Mouse (Mus musculus): Measurements from ENCODE around the gene Dynll1. TPM values are rescaled to one million over a fixed set of nuclear protein-coding genes. Genes with fewer than 3 reads are reported as not detected.

The Dynll1 gene
- polyA plus RNA-seq, 1 experiment from 2014 or later = 1,839 TPM

GRCm38 (mm10) chr5:115272812-115273548 lies 27.8 kb downstream of the Dynll1 start, which contains the start of gene Rnf10:
Rnf10 (minus strand) TSS chr5:115272898.
- Histone ChIP-seq H3K27ac (replicated peaks) (peak within 1 kb of the TSS; percentile 92), H3K36me3 (replicated peaks) (peaks cover 24% of the 10 kb centered on the region), H3K4me3 (peak within 1 kb of the TSS; percentile 100), H3K4me1 (peaks cover 36% of the 10 kb centered on the region), H3K9me3 (no peaks in the 10 kb centered on the region), H3K27me3 (replicated peaks; ENCODE audit: low read depth, poor library complexity, severe bottlenecking) (no peaks in the 10 kb centered on the region)
- WGBS = 14% methylated on average over 26 of the region's 26 CpGs
- DNase-seq (ENCODE audit: low spot score) = peak; percentile 95

- Histone ChIP-seq H3K27me3 (replicated peaks; ENCODE audit: low read depth, poor library complexity, severe bottlenecking) (no peaks in the 10 kb centered on the region), H3K4me1 (peaks cover 36% of the 10 kb centered on the region), H3K27ac (replicated peaks) (peak overlapping the region; percentile 92), H3K9me3 (no peaks in the 10 kb centered on the region), H3K36me3 (replicated peaks) (peaks cover 29% of the 10 kb centered on the region), H3K4me3 (peak overlapping the region; percentile 100)
- WGBS = under 1% methylated on average over 77 of the region's 77 CpGs
- peak; percentile 69 for DNase-seq (ENCODE audit: low spot score)
Observed at GRCm38 (mm10) chr5:115271931-115272811, 28.6 kb downstream of the Dynll1 start.

- H3K27me3 ChIP-seq (replicated peaks; ENCODE audit: low read depth, poor library complexity, severe bottlenecking) = no peaks in the 10 kb centered on the region
- H3K4me3 ChIP-seq = peak overlapping the region; percentile 100; the same call in 1 of the 2 replicates
- peaks cover 47% of the 10 kb centered on the region for H3K36me3 ChIP-seq (replicated peaks)
- DNase-seq (ENCODE audit: low spot score) = no peak
- H3K9me3 ChIP-seq = no peaks in the 10 kb centered on the region
- H3K4me1 ChIP-seq = peaks cover 41% of the 10 kb centered on the region
- WGBS = 92% methylated on average over 1 of the region's 1 CpGs
- H3K27ac ChIP-seq (replicated peaks) = no peak overlapping the region
Observed at GRCm38 (mm10) chr5:115269969-115270368, 30.8 kb downstream of the Dynll1 start.

- Histone ChIP-seq H3K27ac (replicated peaks) (no peak overlapping the region), H3K27me3 (replicated peaks; ENCODE audit: low read depth, poor library complexity, severe bottlenecking) (no peaks in the 10 kb centered on the region), H3K36me3 (replicated peaks) (peaks cover 62% of the 10 kb centered on the region), H3K4me1 (peaks cover 36% of the 10 kb centered on the region), H3K9me3 (no peaks in the 10 kb centered on the region), H3K4me3 (no peak overlapping the region)
- no peak for DNase-seq (ENCODE audit: low spot score)
- WGBS = 77% methylated on average over 3 of the region's 3 CpGs
Observed at GRCm38 (mm10) chr5:115268266-115268665, 32.5 kb downstream of the Dynll1 start.

- 87% methylated on average over 3 of the region's 3 CpGs for WGBS
- no peak overlapping the region for H3K4me3 ChIP-seq
- peaks cover 69% of the 10 kb centered on the region for H3K36me3 ChIP-seq (replicated peaks)
- H3K27me3 ChIP-seq (replicated peaks; ENCODE audit: low read depth, poor library complexity, severe bottlenecking) = no peaks in the 10 kb centered on the region
- DNase-seq (ENCODE audit: low spot score) = no peak
- H3K9me3 ChIP-seq = no peaks in the 10 kb centered on the region
- H3K27ac ChIP-seq (replicated peaks) = no peak overlapping the region
- peaks cover 32% of the 10 kb centered on the region for H3K4me1 ChIP-seq
Observed at GRCm38 (mm10) chr5:115267469-115268045, 33.2 kb downstream of the Dynll1 start.

GRCm38 (mm10) chr5:115266787-115267468 lies 33.9 kb downstream of the Dynll1 start:
- H3K36me3 ChIP-seq (replicated peaks) = peaks cover 75% of the 10 kb centered on the region
- H3K4me1 ChIP-seq = peaks cover 32% of the 10 kb centered on the region
- WGBS = 93% methylated on average over 8 of the region's 8 CpGs

GRCm38 (mm10) chr5:115266340-115266739 lies 34.5 kb downstream of the Dynll1 start:
- WGBS = 91% methylated on average over 5 of the region's 5 CpGs
- peaks cover 29% of the 10 kb centered on the region for H3K4me1 ChIP-seq
- no peaks in the 10 kb centered on the region for H3K9me3 ChIP-seq
- no peak overlapping the region; the same call in 1 of the 2 replicates for H3K4me3 ChIP-seq
- peaks cover 75% of the 10 kb centered on the region for H3K36me3 ChIP-seq (replicated peaks)
- H3K27me3 ChIP-seq (replicated peaks; ENCODE audit: low read depth, poor library complexity, severe bottlenecking) = no peaks in the 10 kb centered on the region
- no peak for DNase-seq (ENCODE audit: low spot score)
- no peak overlapping the region for H3K27ac ChIP-seq (replicated peaks)

More at GRCm38 (mm10) chr5:115266787-115267468, 33.9 kb downstream of the Dynll1 start:
- Histone ChIP-seq H3K9me3 (no peaks in the 10 kb centered on the region), H3K27ac (replicated peaks) (no peak overlapping the region), H3K4me3 (no peak overlapping the region; the same call in 1 of the 2 replicates), H3K27me3 (replicated peaks; ENCODE audit: low read depth, poor library complexity, severe bottlenecking) (no peaks in the 10 kb centered on the region)
- no peak for DNase-seq (ENCODE audit: low spot score)

- Histone ChIP-seq H3K9me3 (no peaks in the 10 kb centered on the region), H3K4me3 (no peak overlapping the region), H3K27me3 (replicated peaks; ENCODE audit: low read depth, poor library complexity, severe bottlenecking) (no peaks in the 10 kb centered on the region), H3K27ac (replicated peaks) (no peak overlapping the region), H3K4me1 (peaks cover 5% of the 10 kb centered on the region; the same call in 1 of the 2 replicates), H3K36me3 (replicated peaks) (peaks cover 88% of the 10 kb centered on the region)
- 94% methylated on average over 14 of the region's 14 CpGs for WGBS
- DNase-seq (ENCODE audit: low spot score) = no peak
Observed at GRCm38 (mm10) chr5:115262502-115263291, 38.1 kb downstream of the Dynll1 start.

- whole genome bisulfite sequencing = 83% methylated on average over 1 of the region's 1 CpGs
- peaks cover 5% of the 10 kb centered on the region; the same call in 1 of the 2 replicates for H3K4me1 ChIP-seq
- peaks cover 88% of the 10 kb centered on the region for H3K36me3 ChIP-seq (replicated peaks)
Observed at GRCm38 (mm10) chr5:115261880-115262279, 38.9 kb downstream of the Dynll1 start.

GRCm38 (mm10) chr5:115261141-115261540 lies 39.7 kb downstream of the Dynll1 start:
- Histone ChIP-seq H3K27ac (replicated peaks) (no peak overlapping the region), H3K9me3 (no peaks in the 10 kb centered on the region), H3K4me1 (peaks cover 1% of the 10 kb centered on the region; the same call in 1 of the 2 replicates), H3K4me3 (no peak overlapping the region), H3K27me3 (replicated peaks; ENCODE audit: low read depth, poor library complexity, severe bottlenecking) (no peaks in the 10 kb centered on the region), H3K36me3 (replicated peaks) (peaks cover 88% of the 10 kb centered on the region)
- WGBS = 90% methylated on average over 8 of the region's 8 CpGs
- no peak for DNase-seq (ENCODE audit: low spot score)

More at GRCm38 (mm10) chr5:115261880-115262279, 38.9 kb downstream of the Dynll1 start:
- H3K4me3 ChIP-seq = no peak overlapping the region
- DNase-seq (ENCODE audit: low spot score) = no peak
- no peak overlapping the region for H3K27ac ChIP-seq (replicated peaks)
- H3K9me3 ChIP-seq = no peaks in the 10 kb centered on the region
- no peaks in the 10 kb centered on the region for H3K27me3 ChIP-seq (replicated peaks; ENCODE audit: low read depth, poor library complexity, severe bottlenecking)

GRCm38 (mm10) chr5:115260356-115260755 lies 40.4 kb downstream of the Dynll1 start:
- H3K27me3 ChIP-seq (replicated peaks; ENCODE audit: low read depth, poor library complexity, severe bottlenecking) = no peaks in the 10 kb centered on the region
- H3K9me3 ChIP-seq = no peaks in the 10 kb centered on the region
- H3K27ac ChIP-seq (replicated peaks) = no peak overlapping the region
- 87% methylated on average over 6 of the region's 6 CpGs for WGBS
- no peak overlapping the region for H3K4me3 ChIP-seq
- no peaks in the 10 kb centered on the region for H3K4me1 ChIP-seq
- peaks cover 90% of the 10 kb centered on the region for H3K36me3 ChIP-seq (replicated peaks)
- DNase-seq (ENCODE audit: low spot score) = no peak
